Mouse (Mus musculus) cerebellum, postnatal 4 days (tissue): ENCODE measurements around the gene Sept9.
"Not testable (repeated sequence)": the region's sequence is repeated elsewhere in the genome, so short reads cannot be mapped to it uniquely, and the experiment has no call there.

Experiments used
- DNase-seq, 2 experiments: peaks; one replicate each; pipeline ENCODE4 v3.0.0; 2022; ENCODE audit warnings: low spot score in 2 of 2, mixed read lengths in 1 of 2

Sept9 gene

GRCm38 (mm10) chr11:117311127-117311800 is 111.8 kb downstream of the Sept9 start:
- DNase-seq = peak in 1 of 2 experiments; percentile 56

GRCm38 (mm10) chr11:117312028-117312901 is 112.8 kb downstream of the Sept9 start:
- DNase-seq = no peak

GRCm38 (mm10) chr11:117312936-117313335 is 113.5 kb downstream of the Sept9 start:
- DNase-seq = no peak

GRCm38 (mm10) chr11:117313446-117313845 is 114.0 kb downstream of the Sept9 start:
- no peak for DNase-seq

- DNase-seq = no peak
Measured at GRCm38 (mm10) chr11:117314026-117314425, 114.6 kb downstream of the Sept9 start.

- no peak for DNase-seq
Measured at GRCm38 (mm10) chr11:117314520-117314919, 115.1 kb downstream of the Sept9 start.

- DNase-seq = no peak
Measured at GRCm38 (mm10) chr11:117315309-117315708, 115.8 kb downstream of the Sept9 start.

- no peak for DNase-seq
Measured at GRCm38 (mm10) chr11:117316441-117317331, 117.2 kb downstream of the Sept9 start.

- peak in 1 of 2 experiments; percentile 63 for DNase-seq
Measured at GRCm38 (mm10) chr11:117317429-117318101, 118.1 kb downstream of the Sept9 start.

GRCm38 (mm10) chr11:117318202-117318601 is 118.7 kb downstream of the Sept9 start:
- DNase-seq = no peak

- no peak for DNase-seq
Measured at GRCm38 (mm10) chr11:117318731-117319542, 119.5 kb downstream of the Sept9 start.

GRCm38 (mm10) chr11:117319543-117320335 is 120.3 kb downstream of the Sept9 start:
- DNase-seq = no peak

GRCm38 (mm10) chr11:117320482-117320881 is 121.0 kb downstream of the Sept9 start:
- no peak for DNase-seq

GRCm38 (mm10) chr11:117321311-117321971 is 122.0 kb downstream of the Sept9 start:
- DNase-seq = no peak

GRCm38 (mm10) chr11:117322311-117322710 is 122.8 kb downstream of the Sept9 start:
- no peak for DNase-seq

GRCm38 (mm10) chr11:117322730-117323579 is 123.5 kb downstream of the Sept9 start:
- no peak for DNase-seq

- no peak for DNase-seq
Measured at GRCm38 (mm10) chr11:117323976-117324574, 124.6 kb downstream of the Sept9 start.

- not testable (repeated sequence) for DNase-seq
Measured at GRCm38 (mm10) chr11:117324718-117325117, 125.3 kb downstream of the Sept9 start.
